Mouse (Mus musculus): ENCODE results near the gene Gm7876. TPM values are rescaled to one million over a fixed set of nuclear protein-coding genes. Genes with fewer than 3 reads are reported as not detected.
"Not testable (repeated sequence)": the region's sequence is repeated elsewhere in the genome, so short reads cannot be mapped to it uniquely, and the experiment has no call there.

The Gm7876 gene
- total RNA-seq (2021) = not detected
- long read RNA-seq, experiment 1 = 0 reads
- long read RNA-seq, experiment 2 = 0 reads

GRCm38 (mm10) chr14:4708938-4709337, at the start of gene Gm7876:
Gm7876 (plus strand) TSS chr14:4709238.
- not testable (repeated sequence) for DNase-seq (ENCODE audit: low spot score in 2 of 2)

- DNase-seq (ENCODE audit: low spot score in 2 of 2) = not testable (repeated sequence)
Observed at GRCm38 (mm10) chr14:4663892-4664291, 45.1 kb upstream of the Gm7876 start, which contains the start of gene Gm3239. Gm3239 (plus strand) TSS chr14:4664192.

- DNase-seq (ENCODE audit: low spot score in 2 of 2) = not testable (repeated sequence)
Observed at GRCm38 (mm10) chr14:4726038-4726880, 17.2 kb downstream of the Gm7876 start, which contains the start of gene Gm3252. Gm3252 (plus strand) TSS chr14:4726775.

Other genes starting within 250 kb of the Gm7876 start
- gene Gm3182, start 227.5 kb upstream of the Gm7876 start, total RNA-seq (2021) = not detected
- gene Gm3047, start 153.8 kb upstream of the Gm7876 start, total RNA-seq (2021) = not detected
- gene Gm8159, start 76.9 kb upstream of the Gm7876 start, total RNA-seq (2021) = not detected
- gene Gm3239, start 45.0 kb upstream of the Gm7876 start, total RNA-seq (2021) = not detected
- gene Gm3252, start 17.5 kb downstream of the Gm7876 start, total RNA-seq (2021) = not detected
- gene Gm9602, start 67.1 kb downstream of the Gm7876 start, total RNA-seq (2021) = not detected
- gene Gm3269, start 128.9 kb downstream of the Gm7876 start, total RNA-seq (2021) = not detected
- gene Gm3264, start 146.3 kb downstream of the Gm7876 start, total RNA-seq (2021) = not detected
- gene Gm3278, start 183.2 kb downstream of the Gm7876 start, total RNA-seq (2021) = not detected